In genomic region chr6:64799306-64800001, GRCm38 (mm10) we compare ENCODE assay signal across 9 mouse cellular contexts.
A peak's percentile ranks its signal among the peaks of the same experiment; 100 is the strongest.
DNase-seq lines count a peak whose midpoint lies in the region; ATAC-seq and TF ChIP-seq lines count a peak whose summit lies in the region.
"Had no signal": no experiment of that assay in that cellular context is flagged by ENCODE, and none has a peak within 500 bp of the region (broad histone marks: within the 10 kb centered on the region; RNA-seq: fewer than 3 reads in every experiment).

No protein-coding gene starts in this region.

- WGBS in embryonic facial prominence, embryonic 14.5 days: 5% methylated on average over 22 of the region's 22 CpGs
- WGBS in hindbrain, embryonic 15.5 days: 6% methylated on average over 22 of the region's 22 CpGs
- 5% methylated on average over 22 of the region's 22 CpGs for WGBS in neural tube, embryonic 13.5 days

- ATAC-seq in embryonic facial prominence, embryonic 14.5 days (ENCODE audit: low read depth): peak; percentile 89
- ATAC-seq in hindbrain, embryonic 15.5 days (ENCODE audit: low FRiP score, low read depth): peak; percentile 85
- ATAC-seq in neural tube, embryonic 13.5 days (ENCODE audit: low read depth): peak; percentile 83

- H3K36me3 ChIP-seq in embryonic facial prominence, embryonic 14.5 days (ENCODE audit: control insufficient read depth, insufficient read depth, low read length): no peaks in the 10 kb centered on the region
- H3K36me3 ChIP-seq in hindbrain, embryonic 15.5 days: no peaks in the 10 kb centered on the region
- H3K36me3 ChIP-seq in neural tube, embryonic 13.5 days: no peaks in the 10 kb centered on the region
- H3K36me3 ChIP-seq: liver, embryonic 15.5 days had no signal

- H3K4me2 ChIP-seq in embryonic facial prominence, embryonic 14.5 days (ENCODE audit: low read depth, low read length): peak overlapping the region; percentile 71
- H3K4me2 ChIP-seq in hindbrain, embryonic 15.5 days: peak overlapping the region; percentile 70
- peak overlapping the region; percentile 82 for H3K4me2 ChIP-seq in neural tube, embryonic 13.5 days
- H3K4me2 ChIP-seq: liver, embryonic 15.5 days had no signal

- DNase-seq in left cerebral cortex, adult 2 months (ENCODE audit: extremely low spot score in 1 of 2, low spot score in 2 of 2): no peak
- DNase-seq in left cerebral cortex, adult 8-10 months (ENCODE audit: low spot score in 2 of 2): no peak
- peak; percentile 60 for DNase-seq in embryonic facial prominence, embryonic 14.5 days (ENCODE audit: low spot score)
- DNase-seq in urinary bladder, adult 18-20 months (ENCODE audit: low spot score in 2 of 2): no peak
- DNase-seq in right cerebral cortex, postnatal 14 days: no peak
- DNase-seq in kidney, adult 18-20 months: no peak

- no peak for TF ChIP-seq CTCF in left cerebral cortex, adult 2 months (IDR thresholded peaks at IDR 0.05)

- 0 out of 2 replicates have a peak overlapping the region, but pooled peaks have one; percentile 5 for H3K9ac ChIP-seq in embryonic facial prominence, embryonic 14.5 days (ENCODE audit: low read depth, low read length)
- H3K9ac ChIP-seq in hindbrain, embryonic 15.5 days: 0 out of 2 replicates have a peak overlapping the region, but pooled peaks have one; percentile 25
- peak overlapping the region; percentile 59 for H3K9ac ChIP-seq in neural tube, embryonic 13.5 days
- H3K9ac ChIP-seq: liver, embryonic 15.5 days had no signal

- intact Hi-C loops in left cerebral cortex, adult 2 months (cut with DNase I): no loop called here

- H3K27me3 ChIP-seq in embryonic facial prominence, embryonic 14.5 days (replicated peaks; ENCODE audit: control insufficient read depth, insufficient read depth, low read length): peaks cover 3% of the 10 kb centered on the region; the same call in 1 of the 2 replicates
- 0 out of 2 replicates have a peak, but pooled peaks cover 3% of the 10 kb centered on the region for H3K27me3 ChIP-seq in hindbrain, embryonic 15.5 days
- H3K27me3 ChIP-seq in neural tube, embryonic 13.5 days: peaks cover 4% of the 10 kb centered on the region; the same call in 1 of the 2 replicates
- H3K27me3 ChIP-seq: liver, embryonic 15.5 days had no signal

- H3K4me1 ChIP-seq in embryonic facial prominence, embryonic 14.5 days (ENCODE audit: control insufficient read depth, insufficient read depth, low read length): no peaks in the 10 kb centered on the region; the same call in 1 of the 2 replicates
- 0 out of 2 replicates have a peak, but pooled peaks cover 4% of the 10 kb centered on the region for H3K4me1 ChIP-seq in hindbrain, embryonic 15.5 days (replicated peaks)
- peaks cover 10% of the 10 kb centered on the region; the same call in 1 of the 2 replicates for H3K4me1 ChIP-seq in neural tube, embryonic 13.5 days (replicated peaks)
- H3K4me1 ChIP-seq: liver, embryonic 15.5 days had no signal

- H3K9me3 ChIP-seq in embryonic facial prominence, embryonic 14.5 days (ENCODE audit: control insufficient read depth, low read length): no peaks in the 10 kb centered on the region
- H3K9me3 ChIP-seq in hindbrain, embryonic 15.5 days: no peaks in the 10 kb centered on the region
- no peaks in the 10 kb centered on the region for H3K9me3 ChIP-seq in neural tube, embryonic 13.5 days
- H3K9me3 ChIP-seq: liver, embryonic 15.5 days had no signal

- H3K27ac ChIP-seq in left cerebral cortex, adult 2 months: no peak overlapping the region
- no peak overlapping the region for H3K27ac ChIP-seq in embryonic facial prominence, embryonic 14.5 days (replicated peaks; ENCODE audit: low read depth, low read length)
- H3K27ac ChIP-seq in hindbrain, embryonic 15.5 days (replicated peaks): no peak overlapping the region
- H3K27ac ChIP-seq in neural tube, embryonic 13.5 days (replicated peaks): no peak overlapping the region
- H3K27ac ChIP-seq: liver, embryonic 15.5 days had no signal

- peak overlapping the region; percentile 34 for H3K4me3 ChIP-seq in left cerebral cortex, adult 2 months
- peak overlapping the region; percentile 33 for H3K4me3 ChIP-seq in embryonic facial prominence, embryonic 14.5 days (ENCODE audit: low read depth, low read length)
- H3K4me3 ChIP-seq in hindbrain, embryonic 15.5 days: peak overlapping the region; percentile 48
- peak overlapping the region; percentile 43 for H3K4me3 ChIP-seq in neural tube, embryonic 13.5 days
- H3K4me3 ChIP-seq: liver, embryonic 15.5 days had no signal

Comparison
In these comparisons a context has a peak if more than half of its experiments do, and no peak if none do; other contexts are left out.
1. H3K9ac ChIP-seq: peak in every context shown above with its lines; median percentile 59 in neural tube, embryonic 13.5 days; 25 in hindbrain, embryonic 15.5 days; 5 in embryonic facial prominence, embryonic 14.5 days.